Mouse (Mus musculus): Measurements from ENCODE around the gene Palld. TPM values are rescaled to one million over a fixed set of nuclear protein-coding genes. Genes with fewer than 3 reads are reported as not detected.

The Palld gene
- polyA plus RNA-seq, 1 experiment = 13.4 TPM

DNA sequence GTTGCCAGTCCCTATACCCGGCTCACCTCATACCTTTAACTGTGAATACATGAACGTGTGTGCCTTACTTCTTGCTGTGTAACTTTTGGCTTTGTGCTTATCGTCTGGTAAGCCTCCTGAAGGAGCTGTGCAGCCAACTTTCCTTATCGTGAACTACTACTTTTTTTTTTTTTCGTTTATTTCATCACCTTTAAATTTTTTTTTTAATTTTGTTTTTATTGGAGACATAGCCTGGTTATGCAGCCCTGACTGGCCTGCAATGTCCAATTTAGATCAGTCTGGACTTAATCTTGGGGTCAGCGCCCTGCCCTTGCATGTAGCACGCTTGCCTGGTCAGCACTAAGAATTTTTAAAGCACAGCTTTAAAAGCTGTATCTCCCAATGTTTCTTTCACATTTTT lies 291.4 kb downstream of the Palld start:
- WGBS = 89% methylated on average over 7 of the region's 7 CpGs
- no peak overlapping the region for H3K27ac ChIP-seq (ENCODE audit: insufficient read depth, low read length)
- H3K36me3 ChIP-seq (ENCODE audit: control insufficient read depth, insufficient read depth, low read length) = no peaks in the 10 kb centered on the region
- no peak overlapping the region for H3K4me3 ChIP-seq (ENCODE audit: extremely low read depth, insufficient read depth, insufficient read length)
- H3K27me3 ChIP-seq (ENCODE audit: control insufficient read depth, insufficient read depth, low read length) = no peaks in the 10 kb centered on the region
- DNase-seq (ENCODE audit: low read depth in 1 of 2, low spot score in 2 of 2) = no peak
- no peak for TF ChIP-seq CTCF (IDR thresholded peaks at IDR 0.05; ENCODE audit: extremely low read depth, insufficient read depth, insufficient read length, insufficient replicate concordance)
- no peak for TF ChIP-seq POLR2A (IDR thresholded peaks at IDR 0.05; ENCODE audit: low read depth, low read length)
- no peaks in the 10 kb centered on the region for H3K4me1 ChIP-seq (ENCODE audit: control insufficient read depth, insufficient read depth, insufficient read length)

- H3K4me3 ChIP-seq (ENCODE audit: extremely low read depth, insufficient read depth, insufficient read length) = no peak overlapping the region
- H3K27ac ChIP-seq (ENCODE audit: insufficient read depth, low read length) = no peak overlapping the region
- TF ChIP-seq POLR2A (IDR thresholded peaks at IDR 0.05; ENCODE audit: low read depth, low read length) = no peak
- WGBS = 85% methylated on average over 5 of the region's 5 CpGs
- H3K36me3 ChIP-seq (ENCODE audit: control insufficient read depth, insufficient read depth, low read length) = no peaks in the 10 kb centered on the region
- H3K4me1 ChIP-seq (ENCODE audit: control insufficient read depth, insufficient read depth, insufficient read length) = no peaks in the 10 kb centered on the region
- H3K27me3 ChIP-seq (ENCODE audit: control insufficient read depth, insufficient read depth, low read length) = no peaks in the 10 kb centered on the region
- DNase-seq (ENCODE audit: low read depth in 1 of 2, low spot score in 2 of 2) = no peak
Observed at GRCm38 (mm10) chr8:61610546-61610945, 291.9 kb downstream of the Palld start.

- Histone ChIP-seq H3K4me1 (ENCODE audit: control insufficient read depth, insufficient read depth, insufficient read length) (no peaks in the 10 kb centered on the region), H3K27me3 (ENCODE audit: control insufficient read depth, insufficient read depth, low read length) (no peaks in the 10 kb centered on the region), H3K27ac (ENCODE audit: insufficient read depth, low read length) (no peak overlapping the region), H3K36me3 (ENCODE audit: control insufficient read depth, insufficient read depth, low read length) (no peaks in the 10 kb centered on the region), H3K4me3 (ENCODE audit: extremely low read depth, insufficient read depth, insufficient read length) (no peak overlapping the region)
- 87% methylated on average over 6 of the region's 6 CpGs for WGBS
- TF ChIP-seq CTCF (IDR thresholded peaks at IDR 0.05; ENCODE audit: extremely low read depth, insufficient read depth, insufficient read length, insufficient replicate concordance) (no peak), POLR2A (IDR thresholded peaks at IDR 0.05; ENCODE audit: low read depth, low read length) (no peak)
- no peak for DNase-seq (ENCODE audit: low read depth in 1 of 2, low spot score in 2 of 2)
Observed at GRCm38 (mm10) chr8:61607463-61607813, 295.1 kb downstream of the Palld start.

DNA sequence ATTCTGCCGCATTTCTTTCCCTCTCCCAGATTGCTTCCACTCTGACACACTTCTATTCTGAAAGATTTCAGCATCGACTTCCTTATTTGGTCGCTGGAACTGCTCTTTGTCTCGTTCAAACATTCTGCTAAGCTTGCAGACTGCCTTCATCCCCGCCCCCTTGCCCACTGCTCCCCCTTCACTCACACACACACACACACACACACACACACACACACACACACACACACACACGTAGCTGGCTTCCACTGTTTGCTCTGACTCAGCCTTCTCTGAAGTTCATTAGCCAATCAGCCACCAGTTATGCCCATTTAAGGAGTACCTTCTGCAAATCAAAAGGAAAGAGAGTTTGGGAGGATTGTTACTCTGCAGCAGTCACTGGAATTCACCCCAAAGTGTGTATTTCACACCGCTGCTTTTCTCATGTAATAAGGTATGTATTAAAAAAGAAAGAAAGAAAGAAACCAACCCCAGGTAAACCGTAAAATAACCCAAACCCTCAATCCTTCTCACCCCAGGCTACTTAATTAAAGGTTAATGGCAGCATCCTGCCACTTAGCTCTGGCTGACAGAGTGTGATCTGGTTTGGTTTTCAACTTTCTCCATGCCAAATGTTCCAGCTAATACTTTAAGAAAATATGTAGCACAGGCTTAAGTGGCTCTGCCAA lies 295.6 kb downstream of the Palld start:
- 9% methylated on average over 8 of the region's 8 CpGs for WGBS
- no peak overlapping the region for H3K4me3 ChIP-seq (ENCODE audit: extremely low read depth, insufficient read depth, insufficient read length)
- no peaks in the 10 kb centered on the region for H3K4me1 ChIP-seq (ENCODE audit: control insufficient read depth, insufficient read depth, insufficient read length)
- H3K36me3 ChIP-seq (ENCODE audit: control insufficient read depth, insufficient read depth, low read length) = no peaks in the 10 kb centered on the region
- TF ChIP-seq POLR2A (IDR thresholded peaks at IDR 0.05; ENCODE audit: low read depth, low read length) (no peak), CTCF (IDR thresholded peaks at IDR 0.05; ENCODE audit: extremely low read depth, insufficient read depth, insufficient read length, insufficient replicate concordance) (no peak)
- peak in 1 of 2 experiments; percentile 14 for DNase-seq (ENCODE audit: low read depth in 1 of 2, low spot score in 2 of 2)
- peak overlapping the region; percentile 29; the same call in 1 of the 2 replicates for H3K27ac ChIP-seq (ENCODE audit: insufficient read depth, low read length)
- no peaks in the 10 kb centered on the region for H3K27me3 ChIP-seq (ENCODE audit: control insufficient read depth, insufficient read depth, low read length)

DNA sequence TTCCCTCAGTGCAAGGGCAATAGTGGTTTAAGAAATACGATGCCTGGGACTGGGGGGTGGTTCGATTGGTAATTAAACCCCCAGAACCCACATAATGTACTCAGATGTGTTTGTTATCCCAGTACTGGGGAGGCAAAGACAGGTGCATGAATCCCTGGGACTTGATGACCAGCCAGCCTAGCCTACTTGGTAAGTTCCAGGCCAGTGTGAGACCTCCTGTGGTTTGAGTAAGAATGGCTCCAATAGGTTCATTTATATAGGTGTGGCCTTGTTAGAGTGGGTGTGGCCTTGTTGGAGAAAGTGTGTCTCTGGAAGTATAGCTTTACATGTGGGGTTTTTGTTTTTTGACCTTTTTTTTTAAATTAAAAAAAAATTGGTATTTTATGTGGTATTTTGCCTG lies 297.6 kb downstream of the Palld start:
- TF ChIP-seq POLR2A (IDR thresholded peaks at IDR 0.05; ENCODE audit: low read depth, low read length) (no peak), CTCF (IDR thresholded peaks at IDR 0.05; ENCODE audit: extremely low read depth, insufficient read depth, insufficient read length, insufficient replicate concordance) (no peak)
- H3K27ac ChIP-seq (ENCODE audit: insufficient read depth, low read length) = no peak overlapping the region
- DNase-seq (ENCODE audit: low read depth in 1 of 2, low spot score in 2 of 2) = no peak
- no peaks in the 10 kb centered on the region for H3K36me3 ChIP-seq (ENCODE audit: control insufficient read depth, insufficient read depth, low read length)
- WGBS = 94% methylated on average over 2 of the region's 2 CpGs
- H3K4me3 ChIP-seq (ENCODE audit: extremely low read depth, insufficient read depth, insufficient read length) = no peak overlapping the region
- no peaks in the 10 kb centered on the region for H3K4me1 ChIP-seq (ENCODE audit: control insufficient read depth, insufficient read depth, insufficient read length)
- no peaks in the 10 kb centered on the region for H3K27me3 ChIP-seq (ENCODE audit: control insufficient read depth, insufficient read depth, low read length)

GRCm38 (mm10) chr8:61596889-61597288 lies 305.6 kb downstream of the Palld start:
- WGBS = 82% methylated on average over 3 of the region's 3 CpGs
- Histone ChIP-seq H3K27me3 (ENCODE audit: control insufficient read depth, insufficient read depth, low read length) (no peaks in the 10 kb centered on the region), H3K36me3 (ENCODE audit: control insufficient read depth, insufficient read depth, low read length) (no peaks in the 10 kb centered on the region), H3K4me3 (ENCODE audit: extremely low read depth, insufficient read depth, insufficient read length) (no peak overlapping the region), H3K27ac (ENCODE audit: insufficient read depth, low read length) (no peak overlapping the region), H3K4me1 (ENCODE audit: control insufficient read depth, insufficient read depth, insufficient read length) (no peaks in the 10 kb centered on the region)
- DNase-seq (ENCODE audit: low read depth in 1 of 2, low spot score in 2 of 2) = no peak
- TF ChIP-seq CTCF (IDR thresholded peaks at IDR 0.05; ENCODE audit: extremely low read depth, insufficient read depth, insufficient read length, insufficient replicate concordance) (no peak), POLR2A (IDR thresholded peaks at IDR 0.05; ENCODE audit: low read depth, low read length) (no peak)

DNA sequence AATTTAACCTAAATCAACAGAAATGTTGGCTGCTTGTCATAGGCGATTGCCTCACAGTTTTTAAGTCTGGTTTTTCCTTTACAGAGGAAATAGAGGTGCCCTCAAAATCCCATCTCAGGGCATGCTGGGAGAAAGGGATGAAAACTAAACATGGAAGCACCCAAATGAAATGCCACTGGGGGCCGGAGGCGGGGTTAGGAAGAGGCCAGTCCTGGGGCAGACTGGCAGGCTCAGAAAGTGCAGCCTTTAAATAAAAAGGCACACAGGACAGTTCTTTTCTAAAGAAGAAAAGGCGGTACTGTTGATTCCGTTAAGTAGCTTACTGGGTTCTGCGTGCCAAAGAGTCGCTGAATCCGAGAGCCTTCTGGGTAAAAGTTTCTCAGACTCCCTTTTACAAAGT lies 311.0 kb downstream of the Palld start:
- WGBS = 61% methylated on average over 8 of the region's 8 CpGs
- H3K27ac ChIP-seq (ENCODE audit: insufficient read depth, low read length) = peak overlapping the region; percentile 15; the same call in 1 of the 2 replicates
- H3K36me3 ChIP-seq (ENCODE audit: control insufficient read depth, insufficient read depth, low read length) = no peaks in the 10 kb centered on the region
- peak overlapping the region; percentile 45; the same call in 1 of the 2 replicates for H3K4me3 ChIP-seq (ENCODE audit: extremely low read depth, insufficient read depth, insufficient read length)
- TF ChIP-seq CTCF (IDR thresholded peaks at IDR 0.05; ENCODE audit: extremely low read depth, insufficient read depth, insufficient read length, insufficient replicate concordance) (no peak), POLR2A (IDR thresholded peaks at IDR 0.05; ENCODE audit: low read depth, low read length) (no peak)
- no peak for DNase-seq (ENCODE audit: low read depth in 1 of 2, low spot score in 2 of 2)
- H3K27me3 ChIP-seq (ENCODE audit: control insufficient read depth, insufficient read depth, low read length) = 0 out of 2 replicates have a peak, but pooled peaks cover 3% of the 10 kb centered on the region
- no peaks in the 10 kb centered on the region for H3K4me1 ChIP-seq (ENCODE audit: control insufficient read depth, insufficient read depth, insufficient read length)

Data from spleen, adult 2 months (tissue).